Mouse (Mus musculus): Measurements from ENCODE around the gene Insl3.

DNA sequence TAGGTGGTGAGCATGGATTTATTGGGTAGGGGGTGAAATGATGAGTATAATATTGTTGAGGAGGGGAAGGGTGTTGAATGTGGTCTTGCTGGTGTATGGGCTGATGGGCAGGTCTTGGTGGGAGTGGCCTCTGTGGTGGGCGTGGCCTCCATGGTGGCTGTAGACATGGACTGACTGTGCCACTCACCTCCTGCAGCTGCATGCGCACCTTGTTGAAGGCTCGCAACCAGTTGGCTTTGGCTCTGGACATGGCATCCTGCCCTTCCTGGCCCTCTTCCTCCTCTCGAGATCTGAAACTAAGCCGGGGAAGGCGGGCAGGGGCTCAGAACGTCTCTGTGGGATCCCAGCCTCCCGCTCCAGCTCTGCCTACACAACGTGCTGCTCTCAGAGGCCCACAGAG lies 31.2 kb upstream of the Insl3 start:
- TF ChIP-seq CTCF (IDR thresholded peaks at IDR 0.05; ENCODE audit: low read depth) (no peak), EP300 (IDR thresholded peaks at IDR 0.05; ENCODE audit: low read depth) (no peak)
